Mouse (Mus musculus) cerebellum, adult 2 months (tissue): ENCODE data around the gene Gm9945. TPM values are rescaled to one million over a fixed set of nuclear protein-coding genes. Genes with fewer than 3 reads are reported as not detected.

ENCODE experiments used
- DNase-seq, 2 experiments: peaks; one replicate each; pipeline ENCODE4 v3.0.0; 2021
- H3K27ac ChIP-seq: fragments of 200-500 bp; 2 replicates; pipeline ENCODE4 v1.5.1; 2012; ENCODE audit warnings: low read length, control low read depth, inconsistent platforms; ENCODE audit not compliant: insufficient read depth
- H3K27me3 ChIP-seq: fragments of 200-500 bp; 2 replicates; pipeline ENCODE4 v1.6.1; 2012; ENCODE audit warnings: inconsistent platforms, mild to moderate bottlenecking, low read length, moderate library complexity; ENCODE audit not compliant: control insufficient read depth, insufficient read depth
- H3K4me1 ChIP-seq: fragments of 200-500 bp; 2 replicates; pipeline ENCODE4 v1.6.1; 2011; ENCODE audit warnings: low read length; ENCODE audit not compliant: control insufficient read depth, insufficient read depth
- H3K4me3 ChIP-seq: fragments of 200-500 bp; replicated peaks from 2 replicates; pipeline ENCODE3; 2011; ENCODE audit warnings: mild to moderate bottlenecking, low read depth, low read length, control low read depth; ENCODE audit not compliant: insufficient read depth
- CTCF ChIP-seq: fragments of 200-500 bp; IDR thresholded peaks from 2 replicates; pipeline ENCODE4 v1.5.1; 2011; ENCODE audit warnings: low read depth, mild to moderate bottlenecking, control low read depth, low read length, moderate library complexity, borderline replicate concordance; ENCODE audit not compliant: insufficient read depth
- POLR2A ChIP-seq: fragments of 200-500 bp; IDR thresholded peaks from 2 replicates; pipeline ENCODE4 v1.6.1; 2011; ENCODE audit warnings: low read length, control low read depth, borderline replicate concordance; ENCODE audit not compliant: insufficient read depth
- WGBS: fragments of 180-500 bp; shearing (Covaris S2); methylation state at CpG from one replicate; pipeline ENCODE4 v1.1.7; 2018; 5-methylcytosine and 5-hydroxymethylcytosine counted together
- polyA plus RNA-seq: library from polyadenylated mRNA; depleted of rRNA; stranded (reverse); fragments of >200 nt; gene quantifications from 2 replicates; pipeline ENCODE4 v1.2.3, GENCODE M21; 2012

Gm9945 gene
- polyA plus RNA-seq, 1 experiment, result 0.65 TPM

DNA sequence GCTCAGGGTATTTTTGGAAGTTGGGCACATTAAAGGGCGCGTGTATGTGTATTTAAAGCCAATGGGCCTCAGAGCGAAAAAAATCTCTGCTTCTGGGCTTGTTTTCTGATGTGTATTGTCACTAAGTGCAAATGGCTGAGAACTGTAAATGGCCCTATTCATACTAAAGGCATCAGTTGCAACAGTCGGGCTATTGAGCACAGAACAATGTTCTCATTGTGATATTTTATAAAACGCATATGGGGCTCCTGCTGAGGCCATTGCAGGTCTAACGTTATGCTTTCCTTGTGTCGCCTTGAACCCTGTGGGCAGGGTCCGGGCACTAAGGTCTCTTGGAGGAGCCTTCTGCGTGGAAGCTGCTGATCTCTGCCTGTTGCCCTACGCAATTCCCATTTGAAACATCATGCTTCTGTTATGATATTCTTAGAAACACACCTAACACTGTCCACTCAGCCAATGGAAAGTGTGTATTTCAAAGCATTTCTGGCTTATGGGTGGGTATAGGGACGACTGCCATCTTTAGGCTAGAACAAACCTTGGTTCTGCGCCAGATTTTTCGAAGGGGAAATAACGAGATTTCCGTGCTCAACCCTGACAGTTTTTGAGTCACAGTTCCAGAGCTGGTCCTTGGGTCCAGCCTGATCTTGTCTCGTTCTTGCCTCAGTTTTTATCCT is 10.5 kb upstream of the Gm9945 start:
- no peak for TF ChIP-seq POLR2A
- no peak for TF ChIP-seq CTCF
- Histone ChIP-seq H3K4me1 (peaks cover 10% of the 10 kb centered on the region; the same call in 1 of the 2 replicates), H3K27ac (peak overlapping the region; percentile 5; the same call in 1 of the 2 replicates), H3K4me3 (peak overlapping the region; percentile 43), H3K27me3 (no peaks in the 10 kb centered on the region)
- DNase-seq, result no peak
- 31% methylated on average over 16 of the region's 16 CpGs for WGBS

GRCm38 (mm10) chr11:53469968-53470695 is 9.8 kb upstream of the Gm9945 start, which contains the start of gene Gm9837:
Gene Gm9837, minus strand, starts transcription at chr11:53470479.
- no peaks in the 10 kb centered on the region for H3K27me3 ChIP-seq
- peak within 1 kb of the TSS; percentile 83 for H3K27ac ChIP-seq
- TF ChIP-seq CTCF (peak; percentile 97), POLR2A (no peak)
- 5% methylated on average over 29 of the region's 29 CpGs for WGBS
- H3K4me3 ChIP-seq, result peak within 1 kb of the TSS; percentile 43
- peak; percentile 92 to 96 for DNase-seq
- H3K4me1 ChIP-seq, result peaks cover 10% of the 10 kb centered on the region; the same call in 1 of the 2 replicates

- peak; percentile 36; the same call in 1 of the 2 replicates for TF ChIP-seq CTCF
- TF ChIP-seq POLR2A, result no peak
- Histone ChIP-seq H3K4me1 (peaks cover 7% of the 10 kb centered on the region; the same call in 1 of the 2 replicates), H3K27me3 (no peaks in the 10 kb centered on the region), H3K4me3 (no peak overlapping the region), H3K27ac (no peak overlapping the region)
- WGBS, result 91% methylated on average over 3 of the region's 3 CpGs
- DNase-seq, result no peak
Measured at GRCm38 (mm10) chr11:53472709-53473108, 7.3 kb upstream of the Gm9945 start.

- Histone ChIP-seq H3K4me3 (no peak overlapping the region), H3K4me1 (peaks cover 1% of the 10 kb centered on the region; the same call in 1 of the 2 replicates), H3K27ac (no peak overlapping the region), H3K27me3 (no peaks in the 10 kb centered on the region)
- TF ChIP-seq CTCF (no peak), POLR2A (no peak)
- no peak for DNase-seq
- WGBS, result 59% methylated on average over 8 of the region's 8 CpGs
Measured at GRCm38 (mm10) chr11:53475620-53476019, 4.3 kb upstream of the Gm9945 start.

- DNase-seq, result no peak
- 39% methylated on average over 7 of the region's 7 CpGs for WGBS
- Histone ChIP-seq H3K4me3 (peak overlapping the region; percentile 67), H3K4me1 (no peaks in the 10 kb centered on the region; the same call in 1 of the 2 replicates), H3K27me3 (no peaks in the 10 kb centered on the region), H3K27ac (no peak overlapping the region)
- TF ChIP-seq CTCF, result no peak
- TF ChIP-seq POLR2A, result no peak
Measured at GRCm38 (mm10) chr11:53477833-53478232, 2.1 kb upstream of the Gm9945 start.

GRCm38 (mm10) chr11:53478383-53479170 is 1.4 kb upstream of the Gm9945 start:
- 5% methylated on average over 79 of the region's 79 CpGs for WGBS
- DNase-seq, result peak; percentile 64 to 77
- Histone ChIP-seq H3K27me3 (no peaks in the 10 kb centered on the region), H3K27ac (peak overlapping the region; percentile 61), H3K4me3 (peak overlapping the region; percentile 67), H3K4me1 (peaks cover 4% of the 10 kb centered on the region; the same call in 1 of the 2 replicates)
- no peak for TF ChIP-seq CTCF
- TF ChIP-seq POLR2A, result no peak

GRCm38 (mm10) chr11:53479171-53479782 is 689 bp upstream of the Gm9945 start:
- TF ChIP-seq POLR2A, result no peak
- Histone ChIP-seq H3K4me3 (peak overlapping the region; percentile 67), H3K4me1 (peaks cover 6% of the 10 kb centered on the region; the same call in 1 of the 2 replicates), H3K27ac (peak overlapping the region; percentile 61), H3K27me3 (no peaks in the 10 kb centered on the region)
- peak; percentile 70 to 75 for DNase-seq
- under 1% methylated on average over 62 of the region's 62 CpGs for WGBS
